Mouse (Mus musculus) liver, embryonic 16.5 days (tissue): Measurements from ENCODE around the gene Gm28038. TPM values are rescaled to one million over a fixed set of nuclear protein-coding genes. Genes with fewer than 3 reads are reported as not detected.

Experiments
- ATAC-seq: fragments of 200-750 bp; cut with Nextera tagmentation; 2 replicates; pipeline ENCODE4 v1.8.0; 2017; ENCODE audit warnings: low read depth, mild to moderate bottlenecking, moderate number of reproducible peaks, moderate library complexity
- H3K27ac ChIP-seq: fragments of 300-500 bp; sonication (generic); 2 replicates; pipeline ENCODE4 v1.5.1; 2014; ENCODE audit warnings: mild to moderate bottlenecking, low read length
- H3K27me3 ChIP-seq: fragments of 300-500 bp; sonication (generic); 2 replicates; pipeline ENCODE4 v1.6.1; 2014; ENCODE audit warnings: low read depth, low read length, mixed read lengths; ENCODE audit not compliant: control insufficient read depth, insufficient read depth
- H3K36me3 ChIP-seq: fragments of 300-500 bp; sonication (generic); 2 replicates; pipeline ENCODE4 v1.6.1; 2014; ENCODE audit warnings: mild to moderate bottlenecking; ENCODE audit not compliant: control insufficient read depth, insufficient read depth
- H3K4me1 ChIP-seq: fragments of 300-500 bp; sonication (generic); 2 replicates; pipeline ENCODE4 v1.6.1; 2014; ENCODE audit warnings: low read depth, low read length, mixed read lengths; ENCODE audit not compliant: control insufficient read depth
- H3K4me2 ChIP-seq: fragments of 300-500 bp; sonication (generic); 2 replicates; pipeline ENCODE4 v1.6.1; 2014; ENCODE audit warnings: low read depth, low read length, mixed read lengths
- H3K4me3 ChIP-seq: fragments of 300-500 bp; sonication (generic); 2 replicates; pipeline ENCODE4 v1.5.1; 2014; ENCODE audit warnings: low read depth, mild to moderate bottlenecking, low read length
- H3K9ac ChIP-seq: fragments of 300-500 bp; sonication (generic); 2 replicates; pipeline ENCODE4 v1.6.1; 2014; ENCODE audit warnings: low read depth, low read length
- H3K9me3 ChIP-seq: fragments of 300-500 bp; sonication (generic); replicated peaks from 2 replicates; pipeline ENCODE4 v1.6.1; 2016; ENCODE audit warnings: low read length; ENCODE audit not compliant: control insufficient read depth
- WGBS: fragments of 180-500 bp; shearing (Covaris S2); extraction: QIAGEN DNeasy Blood & Tissue Kit; methylation state at CpG from one replicate; pipeline ENCODE4 v1.1.7; 2014; ENCODE audit not compliant: insufficient replicate concordance; 5-methylcytosine and 5-hydroxymethylcytosine counted together
- polyA plus RNA-seq: library from polyadenylated mRNA; unstranded; fragments of >200 nt; fragmentation: Nextera tagmentation; extraction: Ambion mirVana; gene quantifications from 2 replicates; pipeline ENCODE4 v1.2.1, GENCODE M21; 2015

Gm28038 gene
- polyA plus RNA-seq, 1 experiment from 2014 or later: not detected

GRCm38 (mm10) chr2:30323111-30323510 lies 42.3 kb downstream of the Gm28038 start:
- ATAC-seq: no peak
- WGBS: 84% methylated on average over 7 of the region's 7 CpGs
- Histone ChIP-seq H3K4me2 (no peak overlapping the region), H3K4me1 (no peaks in the 10 kb centered on the region), H3K9ac (no peak overlapping the region), H3K27me3 (no peaks in the 10 kb centered on the region), H3K27ac (no peak overlapping the region), H3K4me3 (no peak overlapping the region), H3K9me3 (no peaks in the 10 kb centered on the region), H3K36me3 (peaks cover 41% of the 10 kb centered on the region)

- H3K4me2 ChIP-seq: no peak overlapping the region
- no peaks in the 10 kb centered on the region for H3K4me1 ChIP-seq
- no peak for ATAC-seq
- H3K27me3 ChIP-seq: no peaks in the 10 kb centered on the region
- H3K36me3 ChIP-seq: peaks cover 47% of the 10 kb centered on the region
- no peak overlapping the region for H3K9ac ChIP-seq
- H3K27ac ChIP-seq: no peak overlapping the region
- WGBS: 86% methylated on average over 5 of the region's 5 CpGs
- H3K9me3 ChIP-seq: no peaks in the 10 kb centered on the region
- no peak overlapping the region for H3K4me3 ChIP-seq
These were observed 44.5 kb downstream of the Gm28038 start for GRCm38 (mm10) chr2:30325296-30325695.

DNA sequence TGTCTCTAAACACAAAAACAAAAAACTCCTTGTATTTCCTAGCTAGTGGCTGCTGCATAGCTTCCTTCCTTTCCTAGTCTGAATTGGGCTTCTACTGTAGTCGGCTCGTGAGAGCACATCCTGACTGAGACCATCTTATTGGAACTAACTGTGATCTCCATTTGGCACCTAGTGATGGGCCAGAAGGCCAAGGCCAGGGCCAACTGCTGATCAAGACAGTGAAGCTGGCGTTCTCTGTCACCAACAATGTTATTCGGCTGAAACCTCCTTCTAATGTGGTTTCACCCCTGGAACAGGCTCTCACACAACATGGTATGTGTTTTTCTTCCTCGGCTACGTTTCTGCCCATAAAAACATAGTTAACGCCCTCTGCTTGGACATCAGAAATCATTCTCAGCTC lies 46.4 kb downstream of the Gm28038 start:
- no peak for ATAC-seq
- peaks cover 43% of the 10 kb centered on the region for H3K36me3 ChIP-seq
- no peaks in the 10 kb centered on the region for H3K9me3 ChIP-seq
- H3K9ac ChIP-seq: no peak overlapping the region
- no peaks in the 10 kb centered on the region for H3K27me3 ChIP-seq
- H3K4me2 ChIP-seq: no peak overlapping the region
- no peaks in the 10 kb centered on the region for H3K4me1 ChIP-seq
- no peak overlapping the region for H3K4me3 ChIP-seq
- 80% methylated on average over 7 of the region's 7 CpGs for WGBS
- H3K27ac ChIP-seq: no peak overlapping the region

- Histone ChIP-seq H3K27me3 (no peaks in the 10 kb centered on the region), H3K4me1 (no peaks in the 10 kb centered on the region), H3K27ac (no peak overlapping the region), H3K9ac (no peak overlapping the region), H3K4me3 (no peak overlapping the region), H3K36me3 (peaks cover 36% of the 10 kb centered on the region), H3K9me3 (no peaks in the 10 kb centered on the region), H3K4me2 (no peak overlapping the region)
- no peak for ATAC-seq
- WGBS: 80% methylated on average over 3 of the region's 3 CpGs
These were observed 47.9 kb downstream of the Gm28038 start for GRCm38 (mm10) chr2:30328791-30329190.

DNA sequence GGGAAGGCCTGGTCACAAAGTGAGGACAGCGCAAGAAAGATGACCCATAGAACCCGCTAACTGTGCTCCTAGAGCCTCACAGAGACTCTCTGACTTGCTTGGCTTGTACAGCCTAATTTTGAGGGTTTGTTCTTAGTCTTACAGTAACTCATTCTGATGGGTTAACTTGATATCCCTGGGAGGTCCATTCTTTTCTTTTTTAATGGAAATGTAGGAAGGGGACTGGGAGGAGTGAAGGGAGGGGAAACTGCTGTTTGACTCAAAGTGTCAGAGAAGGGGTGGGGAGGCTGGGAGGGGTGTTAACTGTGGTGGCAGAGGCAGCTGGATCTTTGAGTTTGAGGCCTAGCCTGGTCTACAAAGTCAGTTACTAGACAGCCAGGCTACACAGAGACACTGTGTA lies 54.5 kb downstream of the Gm28038 start:
- peaks cover 36% of the 10 kb centered on the region for H3K36me3 ChIP-seq

GRCm38 (mm10) chr2:30336174-30336915 lies 55.5 kb downstream of the Gm28038 start:
- Histone ChIP-seq H3K4me3 (no peak overlapping the region), H3K27me3 (no peaks in the 10 kb centered on the region), H3K9me3 (no peaks in the 10 kb centered on the region), H3K4me2 (no peak overlapping the region), H3K36me3 (peaks cover 36% of the 10 kb centered on the region), H3K27ac (no peak overlapping the region), H3K4me1 (no peaks in the 10 kb centered on the region), H3K9ac (no peak overlapping the region)
- WGBS: 83% methylated on average over 16 of the region's 16 CpGs
- no peak for ATAC-seq

More for the DNA sequence above, 54.5 kb downstream of the Gm28038 start:
- H3K4me1 ChIP-seq: no peaks in the 10 kb centered on the region
- ATAC-seq: no peak
- no peak overlapping the region for H3K4me3 ChIP-seq
- H3K9me3 ChIP-seq: no peaks in the 10 kb centered on the region
- 92% methylated on average over 2 of the region's 2 CpGs for WGBS
- H3K27ac ChIP-seq: no peak overlapping the region
- H3K4me2 ChIP-seq: no peak overlapping the region
- H3K9ac ChIP-seq: no peak overlapping the region
- no peaks in the 10 kb centered on the region for H3K27me3 ChIP-seq

- Histone ChIP-seq H3K4me3 (no peak overlapping the region), H3K27me3 (no peaks in the 10 kb centered on the region), H3K4me1 (no peaks in the 10 kb centered on the region), H3K9me3 (no peaks in the 10 kb centered on the region), H3K4me2 (no peak overlapping the region), H3K36me3 (peaks cover 44% of the 10 kb centered on the region), H3K27ac (no peak overlapping the region), H3K9ac (no peak overlapping the region)
- ATAC-seq: no peak
- WGBS: 82% methylated on average over 12 of the region's 12 CpGs
These were observed 56.3 kb downstream of the Gm28038 start for GRCm38 (mm10) chr2:30337179-30337578.

GRCm38 (mm10) chr2:30342061-30342460 lies 61.2 kb downstream of the Gm28038 start:
- H3K9ac ChIP-seq: no peak overlapping the region
- no peak overlapping the region for H3K4me3 ChIP-seq
- H3K9me3 ChIP-seq: no peaks in the 10 kb centered on the region
- H3K4me1 ChIP-seq: no peaks in the 10 kb centered on the region
- H3K27me3 ChIP-seq: no peaks in the 10 kb centered on the region
- no peak overlapping the region for H3K27ac ChIP-seq
- 86% methylated on average over 3 of the region's 3 CpGs for WGBS
- H3K36me3 ChIP-seq: peaks cover 54% of the 10 kb centered on the region
- no peak for ATAC-seq
- no peak overlapping the region for H3K4me2 ChIP-seq

DNA sequence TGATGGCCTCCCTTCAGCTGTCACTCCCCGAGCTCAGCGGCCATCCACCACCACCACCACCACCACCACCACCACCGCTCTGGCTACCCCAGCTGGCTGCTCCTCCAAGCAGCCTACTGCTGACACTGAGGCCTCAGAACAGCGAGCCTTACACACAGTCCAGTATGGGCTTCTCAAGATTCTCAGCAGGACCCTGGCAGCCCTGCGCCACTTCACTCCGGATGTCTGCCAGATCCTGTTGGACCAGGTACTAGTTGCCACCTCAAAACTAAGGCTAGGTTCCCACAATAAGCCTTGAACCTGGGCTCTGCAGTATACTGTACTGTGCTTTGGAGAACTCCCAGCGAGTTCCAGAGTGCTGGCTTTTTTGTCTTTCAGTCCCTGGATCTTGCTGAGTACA lies 61.7 kb downstream of the Gm28038 start:
- Histone ChIP-seq H3K4me3 (no peak overlapping the region), H3K27ac (no peak overlapping the region), H3K4me1 (no peaks in the 10 kb centered on the region), H3K4me2 (no peak overlapping the region), H3K9me3 (no peaks in the 10 kb centered on the region), H3K27me3 (no peaks in the 10 kb centered on the region), H3K9ac (no peak overlapping the region), H3K36me3 (peaks cover 50% of the 10 kb centered on the region)
- WGBS: 87% methylated on average over 7 of the region's 7 CpGs
- no peak for ATAC-seq
